Mouse (Mus musculus): ENCODE data around the gene Cckbr.

DNA sequence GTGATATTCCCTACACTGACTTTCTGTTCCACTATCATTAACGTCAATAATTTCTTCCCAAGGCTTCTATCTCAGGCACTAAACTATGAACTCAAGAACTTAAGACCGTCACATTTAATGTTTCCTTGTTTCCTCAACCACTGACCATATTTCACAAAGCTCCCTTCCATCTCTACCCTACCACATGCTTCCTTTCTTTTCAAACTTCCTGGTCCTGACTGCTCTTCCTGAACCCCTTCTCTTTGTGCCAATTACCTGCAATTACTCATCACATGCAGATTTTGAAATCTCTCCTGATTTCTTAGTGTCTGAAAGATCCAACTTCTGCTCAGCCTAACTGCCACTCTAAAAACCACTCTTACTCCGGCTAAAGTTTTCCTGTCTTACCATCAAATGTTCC is 45.2 kb upstream of the Cckbr start:
- TF ChIP-seq CTCF (conservative IDR thresholded peaks at IDR 0.05; ENCODE audit: low read length): no peak
- no peak for TF ChIP-seq NANOG (IDR thresholded peaks at IDR 0.05; ENCODE audit: borderline replicate concordance, low read length)
- TF ChIP-seq POU5F1 (IDR thresholded peaks at IDR 0.05; ENCODE audit: borderline replicate concordance, low read length): no peak

Data from E14TG2a.4 (cell line).